Mouse (Mus musculus) adrenal gland (tissue): ENCODE results near the gene Nacc1.
"Not testable (repeated sequence)": the region's sequence is repeated elsewhere in the genome, so short reads cannot be mapped to it uniquely, and the experiment has no call there.

Source experiments
- intact Hi-C: fragments of 180-260 bp; cut with DNase I; formaldehyde crosslinking; loops from one replicate; pipeline ENCODE4 v1.15.1; 2025

Nacc1 gene

GRCm38 (mm10) chr8:84700526-84700925, 12.9 kb upstream of the Nacc1 start:
- intact Hi-C loops, result no loop called here

- intact Hi-C loops, result no loop called here
These were observed 12.2 kb upstream of the Nacc1 start for GRCm38 (mm10) chr8:84699861-84700322.

GRCm38 (mm10) chr8:84698929-84699401, 11.3 kb upstream of the Nacc1 start:
- intact Hi-C loops, result no loop called here

- intact Hi-C loops, result no loop called here
These were observed 10.6 kb upstream of the Nacc1 start for GRCm38 (mm10) chr8:84698288-84698687.

- intact Hi-C loops, result no loop called here
These were observed 9.8 kb upstream of the Nacc1 start for GRCm38 (mm10) chr8:84697166-84698130.

- intact Hi-C loops, result no loop called here
These were observed 7.5 kb upstream of the Nacc1 start for GRCm38 (mm10) chr8:84695140-84695539.

- intact Hi-C loops, result no loop called here
These were observed 5.7 kb upstream of the Nacc1 start for GRCm38 (mm10) chr8:84693332-84693731.

- intact Hi-C loops, result no loop called here
These were observed 1.6 kb upstream of the Nacc1 start for GRCm38 (mm10) chr8:84689091-84689915.

GRCm38 (mm10) chr8:84687003-84687704, 508 bp downstream of the Nacc1 start:
- intact Hi-C loops, result no loop called here

GRCm38 (mm10) chr8:84686191-84687002, 1.3 kb downstream of the Nacc1 start, which contains the start of gene Trmt1:
Trmt1 (plus strand) TSS chr8:84686307.
- intact Hi-C loops, result no loop called here

- intact Hi-C loops, result no loop called here
These were observed 3.1 kb downstream of the Nacc1 start for GRCm38 (mm10) chr8:84684537-84684936.

- intact Hi-C loops, result no loop called here
These were observed 5.4 kb downstream of the Nacc1 start for GRCm38 (mm10) chr8:84682257-84682656.

- intact Hi-C loops, result no loop called here
These were observed 6.2 kb downstream of the Nacc1 start for GRCm38 (mm10) chr8:84681476-84681875.

GRCm38 (mm10) chr8:84677305-84677704, 10.4 kb downstream of the Nacc1 start:
- intact Hi-C loops, result no loop called here

GRCm38 (mm10) chr8:84670295-84671006, 17.2 kb downstream of the Nacc1 start:
- intact Hi-C loops, result not testable (repeated sequence)

- intact Hi-C loops, result no loop called here
These were observed 18.8 kb downstream of the Nacc1 start for GRCm38 (mm10) chr8:84668731-84669485.

GRCm38 (mm10) chr8:84668081-84668480, 19.6 kb downstream of the Nacc1 start:
- intact Hi-C loops, result no loop called here

- intact Hi-C loops, result no loop called here
These were observed 22.2 kb downstream of the Nacc1 start for GRCm38 (mm10) chr8:84665385-84665893.
